In the genomic region with DNA sequence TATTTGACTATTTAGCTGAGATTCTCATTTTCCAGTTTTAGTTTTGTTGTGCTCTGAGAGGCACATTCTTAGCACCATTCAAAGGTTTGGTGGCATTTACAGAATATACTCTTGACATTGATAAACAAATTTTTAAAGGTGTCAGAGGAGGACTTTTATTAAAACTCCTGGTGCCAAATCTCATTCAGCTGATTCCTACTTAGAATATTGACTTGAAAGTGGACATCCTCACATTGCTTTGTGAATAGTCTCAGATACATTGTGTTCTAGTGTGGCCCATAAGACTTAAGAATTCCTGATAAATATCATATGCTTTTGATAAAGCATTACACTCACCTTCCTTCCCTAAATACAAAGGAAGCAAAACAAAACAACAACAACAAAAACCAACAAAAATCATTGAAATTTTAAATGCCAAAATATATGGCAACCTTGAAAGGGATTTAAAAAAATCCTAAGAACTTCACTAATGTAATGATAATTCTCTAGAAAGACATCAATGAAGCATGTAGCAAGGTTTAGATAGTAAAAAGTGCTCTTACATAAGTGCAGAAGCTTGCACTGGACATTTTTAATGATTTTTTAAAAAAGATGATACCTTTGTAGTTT, we compare ENCODE assay signal across 7 mouse cellular contexts. TPM values are rescaled to one million over a fixed set of nuclear protein-coding genes. Genes with fewer than 3 reads are reported as not detected.
DNase-seq lines count a peak whose midpoint lies in the region; ATAC-seq and TF ChIP-seq lines count a peak whose summit lies in the region.

No protein-coding gene starts in this region.

- no peaks in the 10 kb centered on the region for H3K9me3 ChIP-seq in megakaryocyte, embryonic 14.5 days
- H3K9me3 ChIP-seq in forebrain, embryonic 12.5 days: no peaks in the 10 kb centered on the region
- H3K9me3 ChIP-seq in limb, embryonic 14.5 days (ENCODE audit: control insufficient read depth, low read length): no peaks in the 10 kb centered on the region
- H3K9me3 ChIP-seq in stomach, embryonic 16.5 days (replicated peaks; ENCODE audit: control insufficient read depth, low read length): no peaks in the 10 kb centered on the region

- DNase-seq in limb, embryonic 14.5 days (ENCODE audit: low spot score): no peak
- DNase-seq in spleen, postnatal 14 days (ENCODE audit: low spot score in 2 of 2): no peak
- DNase-seq in left cerebral cortex, adult 11 months (ENCODE audit: low spot score): no peak

- H3K27ac ChIP-seq in forebrain, embryonic 12.5 days: peak overlapping the region; percentile 100
- H3K27ac ChIP-seq in limb, embryonic 14.5 days (replicated peaks; ENCODE audit: low read depth, low read length): peak overlapping the region; percentile 100; the same call in 1 of the 2 replicates
- H3K27ac ChIP-seq in stomach, embryonic 16.5 days (ENCODE audit: low read length): peak overlapping the region; percentile 100; the same call in 1 of the 2 replicates

- H3K4me2 ChIP-seq in forebrain, embryonic 12.5 days: peak overlapping the region; percentile 57
- peak overlapping the region; percentile 49 for H3K4me2 ChIP-seq in limb, embryonic 14.5 days (replicated peaks; ENCODE audit: low read depth, low read length, severe bottlenecking)
- peak overlapping the region; percentile 57 for H3K4me2 ChIP-seq in stomach, embryonic 16.5 days (ENCODE audit: low read depth, low read length)

- H3K27me3 ChIP-seq in megakaryocyte, embryonic 14.5 days (replicated peaks): no peaks in the 10 kb centered on the region
- H3K27me3 ChIP-seq in forebrain, embryonic 12.5 days: no peaks in the 10 kb centered on the region
- no peaks in the 10 kb centered on the region for H3K27me3 ChIP-seq in limb, embryonic 14.5 days (ENCODE audit: control insufficient read depth, insufficient read depth, low read length)
- no peaks in the 10 kb centered on the region for H3K27me3 ChIP-seq in stomach, embryonic 16.5 days (ENCODE audit: control insufficient read depth, insufficient read depth, low read length)

- H3K9ac ChIP-seq in forebrain, embryonic 12.5 days: no peak overlapping the region; the same call in 1 of the 2 replicates
- peak overlapping the region; percentile 99 for H3K9ac ChIP-seq in limb, embryonic 14.5 days (ENCODE audit: low read depth, low read length, severe bottlenecking)
- H3K9ac ChIP-seq in stomach, embryonic 16.5 days (ENCODE audit: low read length): peak overlapping the region; percentile 100

- no peak for TF ChIP-seq POLR2A in limb, embryonic 14.5 days (IDR thresholded peaks at IDR 0.05; ENCODE audit: borderline replicate concordance, extremely low read depth, insufficient read depth, insufficient read length)

- peak overlapping the region; percentile 96 for H3K4me3 ChIP-seq in megakaryocyte, embryonic 14.5 days (replicated peaks)
- H3K4me3 ChIP-seq in forebrain, embryonic 12.5 days (replicated peaks): peak overlapping the region; percentile 85
- peak overlapping the region; percentile 87 for H3K4me3 ChIP-seq in limb, embryonic 14.5 days (replicated peaks; ENCODE audit: low read length)
- peak overlapping the region; percentile 92 for H3K4me3 ChIP-seq in stomach, embryonic 16.5 days (replicated peaks; ENCODE audit: low read length)

- H3K36me3 ChIP-seq in megakaryocyte, embryonic 14.5 days (replicated peaks; ENCODE audit: low read length): no peaks in the 10 kb centered on the region
- H3K36me3 ChIP-seq in forebrain, embryonic 12.5 days (replicated peaks): no peaks in the 10 kb centered on the region
- no peaks in the 10 kb centered on the region for H3K36me3 ChIP-seq in limb, embryonic 14.5 days (ENCODE audit: control insufficient read depth, insufficient read depth, low read length)
- H3K36me3 ChIP-seq in stomach, embryonic 16.5 days (ENCODE audit: control insufficient read depth, insufficient read depth, low read length): no peaks in the 10 kb centered on the region

- peaks cover 23% of the 10 kb centered on the region for H3K4me1 ChIP-seq in megakaryocyte, embryonic 14.5 days
- H3K4me1 ChIP-seq in forebrain, embryonic 12.5 days: peaks cover 13% of the 10 kb centered on the region
- H3K4me1 ChIP-seq in limb, embryonic 14.5 days (ENCODE audit: control insufficient read depth, insufficient read depth, low read length): peaks cover 7% of the 10 kb centered on the region
- H3K4me1 ChIP-seq in stomach, embryonic 16.5 days (ENCODE audit: control insufficient read depth, insufficient read depth, low read length): 0 out of 2 replicates have a peak, but pooled peaks cover 7% of the 10 kb centered on the region

- ATAC-seq in megakaryocyte, adult 5-6 weeks (ENCODE audit: poor library complexity, severe bottlenecking): no peak
- no peak for ATAC-seq in forebrain, embryonic 12.5 days (ENCODE audit: low FRiP score)
- ATAC-seq in limb, embryonic 14.5 days (ENCODE audit: low FRiP score, low read depth): no peak
- ATAC-seq in stomach, embryonic 16.5 days (ENCODE audit: insufficient read depth, low FRiP score): no peak

RNA-seq across cellular contexts. Expression of a gene that starts 1.1 kb away (rescaled TPM):
- polyA plus RNA-seq in megakaryocyte, embryonic 14.5 days (2012; ENCODE audit: insufficient read depth, low replicate concordance): 5.8 and 7.2 TPM in 2 replicates
- total RNA-seq in megakaryocyte, adult 5-6 weeks (2015): 3.6 and 4.6 TPM in 2 replicates
- 1.1 and 1.7 TPM in 2 replicates for total RNA-seq in megakaryocyte, adult 5-6 weeks (2017)
- polyA plus RNA-seq in forebrain, embryonic 12.5 days (2016; fragmentation: Nextera tagmentation; extraction: Ambion mirVana): 29.1 and 30.7 TPM in 2 replicates
- polyA plus RNA-seq in limb, embryonic 14.5 days (2012; rRNA removed): 15.6 and 17.1 TPM in 2 replicates
- 20.4 and 22.2 TPM in 2 replicates for polyA plus RNA-seq in limb, embryonic 14.5 days (2014; fragmentation: Nextera tagmentation; extraction: Ambion mirVana)
- 5.5 and 7.3 TPM in 2 replicates for polyA plus RNA-seq in stomach, embryonic 16.5 days (2015; fragmentation: Nextera tagmentation; extraction: Ambion mirVana)

RNA-seq across cellular contexts. Expression of a gene that starts 1.4 kb away (rescaled TPM):
- polyA plus RNA-seq in megakaryocyte, embryonic 14.5 days (2012; ENCODE audit: insufficient read depth, low replicate concordance): 1.2 and 3.1 TPM in 2 replicates
- 3.2 and 3.6 TPM in 2 replicates for total RNA-seq in megakaryocyte, adult 5-6 weeks (2015)
- 2.6 TPM in 2 replicates for total RNA-seq in megakaryocyte, adult 5-6 weeks (2017)
- 4.0 and 4.5 TPM in 2 replicates for polyA plus RNA-seq in forebrain, embryonic 12.5 days (2016; fragmentation: Nextera tagmentation; extraction: Ambion mirVana)
- 1.8 TPM in 2 replicates for polyA plus RNA-seq in limb, embryonic 14.5 days (2012; rRNA removed)
- 2.3 and 2.8 TPM in 2 replicates for polyA plus RNA-seq in limb, embryonic 14.5 days (2014; fragmentation: Nextera tagmentation; extraction: Ambion mirVana)
- 0.95 and 1.5 TPM in 2 replicates for polyA plus RNA-seq in stomach, embryonic 16.5 days (2015; fragmentation: Nextera tagmentation; extraction: Ambion mirVana)

RNA-seq across cellular contexts. Expression of a gene that starts 24.7 kb away (rescaled TPM):
- 0.30 TPM in 1 of 2 replicates, not detected in the other for polyA plus RNA-seq in megakaryocyte, embryonic 14.5 days (2012; ENCODE audit: insufficient read depth, low replicate concordance)
- 3.9 and 7.9 TPM in 2 replicates for total RNA-seq in megakaryocyte, adult 5-6 weeks (2015)
- 4.7 and 6.9 TPM in 2 replicates for total RNA-seq in megakaryocyte, adult 5-6 weeks (2017)
- 8.7 and 10.5 TPM in 2 replicates for polyA plus RNA-seq in forebrain, embryonic 12.5 days (2016; fragmentation: Nextera tagmentation; extraction: Ambion mirVana)
- polyA plus RNA-seq in limb, embryonic 14.5 days (2012; rRNA removed): 3.5 and 7.1 TPM in 2 replicates
- polyA plus RNA-seq in limb, embryonic 14.5 days (2014; fragmentation: Nextera tagmentation; extraction: Ambion mirVana): 6.2 and 7.5 TPM in 2 replicates
- polyA plus RNA-seq in stomach, embryonic 16.5 days (2015; fragmentation: Nextera tagmentation; extraction: Ambion mirVana): 5.5 and 6.1 TPM in 2 replicates
